Mouse (Mus musculus): ENCODE results near the gene Slc17a7. TPM values are rescaled to one million over a fixed set of nuclear protein-coding genes. Genes with fewer than 3 reads are reported as not detected.

Gene Slc17a7
- polyA plus RNA-seq, 1 experiment from 2014 or later, result 0.37 TPM

DNA sequence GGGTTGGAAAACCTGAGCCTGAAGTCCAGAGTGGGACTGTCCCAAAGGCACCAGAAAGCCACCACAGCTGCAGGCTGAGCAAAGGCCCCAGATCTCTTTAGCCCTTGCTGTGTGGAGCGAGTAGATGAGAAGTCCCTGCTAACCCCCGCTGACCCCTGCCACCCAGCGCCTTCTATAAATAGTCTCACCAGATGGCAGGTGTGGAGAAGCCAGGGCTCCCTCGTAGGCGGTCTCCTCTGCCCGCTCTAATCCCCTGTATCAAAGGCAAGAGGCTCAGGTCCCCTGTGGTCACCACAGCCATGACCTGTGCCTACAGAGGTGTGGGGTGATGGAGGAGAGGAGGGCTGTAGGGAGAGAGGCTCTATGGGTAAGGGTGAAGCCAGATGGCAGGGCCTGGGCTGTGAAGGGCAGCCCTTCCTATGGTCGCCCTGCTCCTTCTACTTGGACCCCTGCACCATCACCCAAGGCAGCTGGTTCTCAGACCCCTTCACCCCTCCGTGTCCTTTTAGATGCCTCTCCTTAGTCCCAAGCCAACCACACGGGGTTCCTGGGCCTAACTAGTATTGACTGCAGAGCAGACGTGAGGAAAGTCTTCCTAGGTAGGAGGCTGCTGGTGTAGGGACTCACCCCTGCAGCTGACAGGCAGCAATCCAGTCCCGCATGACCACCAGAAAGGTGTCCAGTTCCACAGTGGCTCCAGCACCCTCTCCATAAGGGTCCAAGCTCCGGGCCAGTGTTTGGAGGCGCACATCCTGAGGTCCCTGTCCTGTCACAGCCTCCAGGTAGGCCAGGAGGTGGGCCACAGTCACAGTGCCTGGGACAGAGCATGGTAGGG is 31.8 kb downstream of the Slc17a7 start:
- Histone ChIP-seq H3K9me3 (replicated peaks) (no peaks in the 10 kb centered on the region), H3K36me3 (no peaks in the 10 kb centered on the region), H3K4me2 (no peak overlapping the region), H3K27me3 (replicated peaks) (peaks cover 6% of the 10 kb centered on the region; the same call in 1 of the 2 replicates), H3K4me1 (0 out of 2 replicates have a peak, but pooled peaks cover 4% of the 10 kb centered on the region), H3K9ac (replicated peaks) (no peak overlapping the region), H3K27ac (replicated peaks) (no peak overlapping the region), H3K4me3 (replicated peaks) (no peak overlapping the region)
- no peak for ATAC-seq (ENCODE audit: low FRiP score)
- 66% methylated on average over 13 of the region's 13 CpGs for WGBS

DNA sequence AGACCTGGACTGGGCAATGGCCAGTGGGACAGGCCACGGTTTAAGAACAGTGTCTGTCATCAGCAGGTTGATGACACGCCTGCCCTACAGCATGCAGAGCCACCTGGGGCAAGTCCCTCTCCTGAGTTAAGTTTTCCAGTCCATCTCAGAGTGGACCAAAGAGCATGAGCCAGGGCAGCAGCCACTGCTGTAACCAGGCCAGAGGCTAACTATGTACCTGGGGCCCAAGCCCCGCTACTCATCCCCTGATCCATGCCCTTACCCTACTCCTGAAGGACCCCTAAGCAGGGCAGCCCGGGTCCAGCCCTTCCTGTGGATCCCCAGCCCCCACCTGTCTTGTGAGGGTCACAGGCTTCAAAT is 32.4 kb downstream of the Slc17a7 start:
- Histone ChIP-seq H3K27ac (replicated peaks) (no peak overlapping the region), H3K4me3 (replicated peaks) (no peak overlapping the region), H3K4me2 (no peak overlapping the region), H3K36me3 (no peaks in the 10 kb centered on the region), H3K9ac (replicated peaks) (no peak overlapping the region), H3K4me1 (0 out of 2 replicates have a peak, but pooled peaks cover 4% of the 10 kb centered on the region), H3K9me3 (replicated peaks) (no peaks in the 10 kb centered on the region), H3K27me3 (replicated peaks) (peaks cover 6% of the 10 kb centered on the region; the same call in 1 of the 2 replicates)
- no peak for ATAC-seq (ENCODE audit: low FRiP score)
- WGBS, result 85% methylated on average over 4 of the region's 4 CpGs

DNA sequence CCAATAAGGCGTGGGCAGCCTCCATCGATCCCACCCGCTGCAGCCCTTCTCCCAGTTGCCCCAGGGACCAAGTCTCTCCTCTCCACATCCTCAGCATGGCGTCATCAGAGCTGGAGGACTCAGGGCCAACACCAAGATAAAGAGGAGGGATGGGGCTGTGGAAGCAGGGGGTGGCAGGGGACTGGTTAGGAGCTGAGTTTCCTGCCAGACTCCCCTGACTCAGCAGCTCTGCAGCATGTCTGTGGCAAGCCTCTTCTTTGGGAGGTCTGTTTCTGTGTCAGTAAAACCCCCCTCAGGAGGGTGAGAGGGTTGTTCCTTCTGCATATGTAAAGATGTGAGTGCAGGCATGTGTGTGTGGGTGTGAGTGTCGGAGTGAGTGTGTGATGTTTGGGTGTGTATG is 33.2 kb downstream of the Slc17a7 start:
- H3K4me3 ChIP-seq (replicated peaks), result no peak overlapping the region
- no peak for ATAC-seq (ENCODE audit: low FRiP score)
- no peak overlapping the region for H3K27ac ChIP-seq (replicated peaks)
- H3K9me3 ChIP-seq (replicated peaks), result no peaks in the 10 kb centered on the region
- no peak overlapping the region for H3K9ac ChIP-seq (replicated peaks)
- H3K4me1 ChIP-seq, result 0 out of 2 replicates have a peak, but pooled peaks cover 4% of the 10 kb centered on the region
- no peaks in the 10 kb centered on the region for H3K36me3 ChIP-seq
- H3K4me2 ChIP-seq, result no peak overlapping the region
- H3K27me3 ChIP-seq (replicated peaks), result peaks cover 6% of the 10 kb centered on the region; the same call in 1 of the 2 replicates
- WGBS, result 72% methylated on average over 5 of the region's 5 CpGs

DNA sequence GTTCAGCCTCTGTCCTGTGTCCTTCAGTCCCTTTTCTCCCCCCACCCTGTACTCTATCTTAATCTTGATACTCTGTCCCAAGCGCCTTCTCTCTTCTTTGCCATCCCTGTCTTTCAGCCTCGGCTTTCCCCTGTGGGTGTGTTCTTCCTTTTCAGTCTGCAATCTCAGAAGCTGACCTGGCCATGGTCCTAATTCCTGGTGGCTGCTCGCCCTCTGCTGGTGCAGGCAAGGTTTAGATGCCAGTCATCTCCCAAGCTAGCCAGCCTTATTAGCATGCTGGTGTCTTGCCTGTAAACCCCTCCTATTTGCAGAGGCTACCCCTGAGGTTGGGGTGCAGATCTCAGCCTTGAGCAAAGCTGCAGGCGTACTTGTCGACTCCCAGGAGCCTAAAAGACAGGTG is 34.7 kb downstream of the Slc17a7 start:
- peak; percentile 70; the same call in 1 of the 2 replicates for ATAC-seq (ENCODE audit: low FRiP score)
- Histone ChIP-seq H3K4me2 (no peak overlapping the region), H3K4me3 (replicated peaks) (no peak overlapping the region), H3K27me3 (replicated peaks) (peaks cover 6% of the 10 kb centered on the region; the same call in 1 of the 2 replicates), H3K4me1 (0 out of 2 replicates have a peak, but pooled peaks cover 4% of the 10 kb centered on the region), H3K27ac (replicated peaks) (no peak overlapping the region), H3K36me3 (no peaks in the 10 kb centered on the region), H3K9ac (replicated peaks) (no peak overlapping the region), H3K9me3 (replicated peaks) (no peaks in the 10 kb centered on the region)
- WGBS, result 12% methylated on average over 5 of the region's 5 CpGs

GRCm38 (mm10) chr7:45198961-45199360 is 35.2 kb downstream of the Slc17a7 start:
- WGBS, result 87% methylated on average over 11 of the region's 11 CpGs
- ATAC-seq (ENCODE audit: low FRiP score), result no peak
- H3K36me3 ChIP-seq, result no peaks in the 10 kb centered on the region
- no peak overlapping the region for H3K4me3 ChIP-seq (replicated peaks)
- no peak overlapping the region for H3K27ac ChIP-seq (replicated peaks)
- H3K27me3 ChIP-seq (replicated peaks), result peaks cover 6% of the 10 kb centered on the region; the same call in 1 of the 2 replicates
- no peaks in the 10 kb centered on the region for H3K9me3 ChIP-seq (replicated peaks)
- no peak overlapping the region for H3K4me2 ChIP-seq
- H3K4me1 ChIP-seq, result peaks cover 4% of the 10 kb centered on the region
- H3K9ac ChIP-seq (replicated peaks), result no peak overlapping the region

GRCm38 (mm10) chr7:45202654-45203053 is 38.9 kb downstream of the Slc17a7 start:
- Histone ChIP-seq H3K4me1 (peaks cover 8% of the 10 kb centered on the region), H3K27ac (replicated peaks) (no peak overlapping the region), H3K4me2 (no peak overlapping the region), H3K4me3 (replicated peaks) (no peak overlapping the region), H3K9ac (replicated peaks) (no peak overlapping the region), H3K36me3 (no peaks in the 10 kb centered on the region), H3K9me3 (replicated peaks) (no peaks in the 10 kb centered on the region), H3K27me3 (replicated peaks) (peaks cover 3% of the 10 kb centered on the region; the same call in 1 of the 2 replicates)
- ATAC-seq (ENCODE audit: low FRiP score), result no peak
- 66% methylated on average over 10 of the region's 10 CpGs for WGBS

GRCm38 (mm10) chr7:45204380-45205143 is 40.8 kb downstream of the Slc17a7 start, which contains the start of gene Ccdc155:
TSS of gene Ccdc155 (minus strand) at chr7:45204892.
- Histone ChIP-seq H3K27ac (replicated peaks) (peak within 1 kb of the TSS; percentile 86), H3K4me1 (peaks cover 5% of the 10 kb centered on the region), H3K36me3 (no peaks in the 10 kb centered on the region), H3K27me3 (replicated peaks) (peaks cover 5% of the 10 kb centered on the region; the same call in 1 of the 2 replicates), H3K9ac (replicated peaks) (peak within 1 kb of the TSS; percentile 53), H3K4me3 (replicated peaks) (peak within 1 kb of the TSS; percentile 51), H3K4me2 (peak within 1 kb of the TSS; percentile 77), H3K9me3 (replicated peaks) (0 out of 2 replicates have a peak, but pooled peaks cover 2% of the 10 kb centered on the region)
- ATAC-seq (ENCODE audit: low FRiP score), result peak; percentile 99
- 9% methylated on average over 43 of the region's 44 CpGs for WGBS

DNA sequence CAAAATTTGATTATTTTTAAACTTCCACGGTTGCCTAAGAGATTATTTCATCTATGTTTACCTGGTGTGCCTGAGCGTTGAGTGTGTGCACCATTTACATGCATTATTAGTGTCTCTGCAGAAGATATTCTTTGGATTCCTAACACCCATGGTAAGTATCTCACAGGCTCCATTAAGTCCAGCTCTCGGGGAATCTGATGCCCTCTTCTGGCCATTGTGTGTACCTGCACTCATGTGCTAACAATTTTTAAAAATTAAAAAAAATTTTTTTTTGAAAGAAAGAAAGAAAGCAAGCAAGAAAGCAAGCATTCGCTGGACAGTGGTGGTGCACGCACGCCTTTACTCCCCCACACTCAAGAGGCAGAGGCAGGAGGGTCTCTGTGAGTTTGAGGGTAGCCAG is 44.5 kb downstream of the Slc17a7 start:
- no peak overlapping the region for H3K4me2 ChIP-seq
- ATAC-seq (ENCODE audit: low FRiP score), result no peak
- WGBS, result 84% methylated on average over 6 of the region's 6 CpGs
- no peak overlapping the region for H3K4me3 ChIP-seq (replicated peaks)
- H3K4me1 ChIP-seq, result peaks cover 10% of the 10 kb centered on the region
- no peaks in the 10 kb centered on the region for H3K36me3 ChIP-seq
- H3K27me3 ChIP-seq (replicated peaks), result peaks cover 29% of the 10 kb centered on the region
- 0 out of 2 replicates have a peak, but pooled peaks cover 2% of the 10 kb centered on the region for H3K9me3 ChIP-seq (replicated peaks)
- H3K9ac ChIP-seq (replicated peaks), result no peak overlapping the region
- H3K27ac ChIP-seq (replicated peaks), result no peak overlapping the region

DNA sequence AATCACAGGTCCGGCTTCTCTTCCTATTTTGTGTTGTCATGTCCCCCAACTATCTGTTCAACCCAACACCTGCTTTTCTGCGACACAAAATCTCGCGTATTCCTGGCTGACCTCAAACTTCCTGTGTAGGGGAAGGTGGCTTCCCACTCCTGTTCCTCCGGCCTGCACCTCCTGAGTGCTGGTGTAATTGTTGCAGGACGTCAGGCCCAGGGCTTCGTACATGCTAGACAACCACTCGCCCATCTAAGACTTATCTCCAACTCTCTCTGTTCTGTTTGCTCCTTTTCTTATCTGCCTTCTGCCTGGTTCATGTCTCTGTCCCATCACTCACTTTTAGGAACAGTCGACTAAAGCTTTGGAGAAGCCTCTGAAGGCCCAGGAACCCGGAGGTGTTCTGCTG is 47.3 kb downstream of the Slc17a7 start:
- WGBS, result 76% methylated on average over 10 of the region's 10 CpGs
- peaks cover 29% of the 10 kb centered on the region for H3K27me3 ChIP-seq (replicated peaks)
- H3K9me3 ChIP-seq (replicated peaks), result 0 out of 2 replicates have a peak, but pooled peaks cover 2% of the 10 kb centered on the region
- H3K27ac ChIP-seq (replicated peaks), result no peak overlapping the region
- H3K4me1 ChIP-seq, result peaks cover 13% of the 10 kb centered on the region
- no peak for ATAC-seq (ENCODE audit: low FRiP score)
- H3K4me3 ChIP-seq (replicated peaks), result peak overlapping the region; percentile 16; the same call in 1 of the 2 replicates
- H3K9ac ChIP-seq (replicated peaks), result no peak overlapping the region
- no peaks in the 10 kb centered on the region for H3K36me3 ChIP-seq
- peak overlapping the region; percentile 44 for H3K4me2 ChIP-seq

DNA sequence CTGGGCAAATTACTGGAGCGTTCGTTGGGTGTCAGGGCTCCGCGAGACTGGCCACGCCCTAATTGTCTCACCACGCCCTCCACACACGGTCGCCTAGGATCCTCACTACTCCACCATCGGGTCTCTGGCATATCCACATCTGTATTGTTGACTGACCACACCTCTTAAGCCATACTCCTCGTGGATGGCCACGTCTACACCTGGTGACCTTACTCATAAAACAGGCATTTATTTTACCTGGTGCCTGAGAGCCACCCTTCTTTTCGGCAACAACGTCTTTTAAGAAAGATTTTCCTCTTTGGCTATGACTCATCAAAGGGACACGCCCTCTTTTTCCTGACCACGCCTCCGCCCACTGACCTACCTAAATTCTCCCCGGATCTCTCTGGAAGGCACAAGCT is 48.1 kb downstream of the Slc17a7 start, which contains the start of gene Dkkl1:
Dkkl1 (minus strand) TSS at position 297 of the 401 bp plus-strand sequence.
- Histone ChIP-seq H3K4me2 (peak within 1 kb of the TSS; percentile 44), H3K4me3 (replicated peaks) (peak within 1 kb of the TSS; percentile 16), H3K27ac (replicated peaks) (no peak within 1 kb of the TSS), H3K9me3 (replicated peaks) (0 out of 2 replicates have a peak, but pooled peaks cover 2% of the 10 kb centered on the region), H3K9ac (replicated peaks) (no peak within 1 kb of the TSS), H3K4me1 (peaks cover 20% of the 10 kb centered on the region), H3K36me3 (no peaks in the 10 kb centered on the region), H3K27me3 (replicated peaks) (peaks cover 29% of the 10 kb centered on the region)
- 6% methylated on average over 17 of the region's 17 CpGs for WGBS
- ATAC-seq (ENCODE audit: low FRiP score), result no peak

GRCm38 (mm10) chr7:45212356-45212755 is 48.6 kb downstream of the Slc17a7 start:
- Histone ChIP-seq H3K4me1 (peaks cover 26% of the 10 kb centered on the region), H3K27me3 (replicated peaks) (peaks cover 29% of the 10 kb centered on the region), H3K36me3 (no peaks in the 10 kb centered on the region), H3K27ac (replicated peaks) (no peak overlapping the region), H3K9ac (replicated peaks) (no peak overlapping the region), H3K9me3 (replicated peaks) (0 out of 2 replicates have a peak, but pooled peaks cover 2% of the 10 kb centered on the region), H3K4me3 (replicated peaks) (no peak overlapping the region), H3K4me2 (no peak overlapping the region)
- no peak for ATAC-seq (ENCODE audit: low FRiP score)
- 72% methylated on average over 7 of the region's 7 CpGs for WGBS
